Mouse (Mus musculus): Measurements from ENCODE around the gene Myl9.

Myl9 gene

GRCm38 (mm10) chr2:156764022-156764421, 11.2 kb upstream of the Myl9 start:
- DNase-seq (ENCODE audit: low spot score in 2 of 2): no peak

GRCm38 (mm10) chr2:156764747-156765146, 10.5 kb upstream of the Myl9 start:
- DNase-seq (ENCODE audit: low spot score in 2 of 2): no peak

- no peak for DNase-seq (ENCODE audit: low spot score in 2 of 2)
Measured at GRCm38 (mm10) chr2:156765593-156765992, 9.6 kb upstream of the Myl9 start.

GRCm38 (mm10) chr2:156766227-156767019, 8.8 kb upstream of the Myl9 start:
- DNase-seq (ENCODE audit: low spot score in 2 of 2): no peak

- DNase-seq (ENCODE audit: low spot score in 2 of 2): no peak
Measured at GRCm38 (mm10) chr2:156767108-156767507, 8.1 kb upstream of the Myl9 start.

- DNase-seq (ENCODE audit: low spot score in 2 of 2): no peak
Measured at GRCm38 (mm10) chr2:156769274-156769673, 5.9 kb upstream of the Myl9 start.

GRCm38 (mm10) chr2:156773470-156773869, 1.8 kb upstream of the Myl9 start:
- no peak for DNase-seq (ENCODE audit: low spot score in 2 of 2)

- DNase-seq (ENCODE audit: low spot score in 2 of 2): no peak
Measured at GRCm38 (mm10) chr2:156774035-156774737, 1.0 kb upstream of the Myl9 start.

- DNase-seq (ENCODE audit: low spot score in 2 of 2): no peak
Measured at GRCm38 (mm10) chr2:156775455-156776435, 525 bp downstream of the Myl9 start.

GRCm38 (mm10) chr2:156776907-156777306, 1.7 kb downstream of the Myl9 start:
- DNase-seq (ENCODE audit: low spot score in 2 of 2): no peak

- DNase-seq (ENCODE audit: low spot score in 2 of 2): no peak
Measured at GRCm38 (mm10) chr2:156777326-156778004, 2.2 kb downstream of the Myl9 start.

GRCm38 (mm10) chr2:156778571-156778970, 3.4 kb downstream of the Myl9 start:
- no peak for DNase-seq (ENCODE audit: low spot score in 2 of 2)

- no peak for DNase-seq (ENCODE audit: low spot score in 2 of 2)
Measured at GRCm38 (mm10) chr2:156779036-156779435, 3.8 kb downstream of the Myl9 start.

- no peak for DNase-seq (ENCODE audit: low spot score in 2 of 2)
Measured at GRCm38 (mm10) chr2:156779488-156779887, 4.3 kb downstream of the Myl9 start.

GRCm38 (mm10) chr2:156780129-156780528, 4.9 kb downstream of the Myl9 start:
- no peak for DNase-seq (ENCODE audit: low spot score in 2 of 2)

GRCm38 (mm10) chr2:156780752-156781151, 5.5 kb downstream of the Myl9 start:
- DNase-seq (ENCODE audit: low spot score in 2 of 2): no peak

GRCm38 (mm10) chr2:156781281-156781680, 6.1 kb downstream of the Myl9 start:
- DNase-seq (ENCODE audit: low spot score in 2 of 2): no peak

- DNase-seq (ENCODE audit: low spot score in 2 of 2): no peak
Measured at GRCm38 (mm10) chr2:156781836-156782480, 6.7 kb downstream of the Myl9 start.

- DNase-seq (ENCODE audit: low spot score in 2 of 2): no peak
Measured at GRCm38 (mm10) chr2:156782481-156783348, 7.5 kb downstream of the Myl9 start.

GRCm38 (mm10) chr2:156783349-156783728, 8.1 kb downstream of the Myl9 start:
- peak; percentile 27 to 36 for DNase-seq (ENCODE audit: low spot score in 2 of 2)

Measured in spleen, postnatal 36 days (tissue).